18 mouse cellular contexts compared by ENCODE assay signal in genomic region chr6:92749420-92749819, GRCm38 (mm10). TPM values are rescaled to one million over a fixed set of nuclear protein-coding genes. Genes with fewer than 3 reads are reported as not detected.
DNase-seq lines count a peak whose midpoint lies in the region.
"Had no signal": no experiment of that assay in that cellular context is flagged by ENCODE, and none has a peak within 500 bp of the region (broad histone marks: within the 10 kb centered on the region; RNA-seq: fewer than 3 reads in every experiment).

No protein-coding gene starts in this region.

- intact Hi-C loops in left cerebral cortex, postnatal 14 days (cut with DNase I), result no loop called here

- DNase-seq in adrenal gland, postnatal 10 days, result peak; percentile 32
- DNase-seq in adrenal gland, adult 8-10 months, result no peak
- DNase-seq in gastrocnemius, adult 18-20 months (ENCODE audit: low spot score), result peak; percentile 55
- no peak for DNase-seq in gastrocnemius, postnatal 10 days
- peak; percentile 44 to 46 for DNase-seq in left cerebral cortex, postnatal 14 days (ENCODE audit: low spot score in 2 of 2)
- no peak for DNase-seq in left cerebral cortex, adult 11 months (ENCODE audit: low spot score)
- peak; percentile 12 for DNase-seq in right cerebral cortex, postnatal 25 days
- no peak for DNase-seq in cerebellum, adult 18-20 months
- DNase-seq: cerebellum, adult 2 months; cerebellum, postnatal 25 days; embryo, embryonic 11 days; heart, adult 11 months; heart, postnatal 14 days; kidney, postnatal 25 days; liver, postnatal 0 days; retina, postnatal 1 day; thymus, adult 18-20 months; thymus, postnatal 36 days had no signal

RNA-seq across cellular contexts. Expression of gene Prickle2, which starts 43.5 kb away (rescaled TPM):
- total RNA-seq in adrenal gland, postnatal 10 days (2021), result 10 to 100 TPM in 1 of 2 experiments, 1 to 10 TPM in 1; 6.5 to 10.3 TPM
- total RNA-seq in adrenal gland, adult 8-10 months (2022), result 10 to 100 TPM; 10.7 to 14.3 (median 12.0) TPM
- 1 to 10 TPM; 1.1 to 1.6 TPM for total RNA-seq in gastrocnemius, adult 18-20 months (2021)
- 1 to 10 TPM; 7.1 to 7.4 TPM for total RNA-seq in gastrocnemius, postnatal 10 days (2021)
- 100 to 1,000 TPM; 184 to 211 TPM for total RNA-seq in left cerebral cortex, postnatal 14 days (2021)

Comparison
In these comparisons a context has a peak if more than half of its experiments do, and no peak if none do; other contexts are left out.
1. DNase-seq: peak in adrenal gland, postnatal 10 days (single experiment), gastrocnemius, adult 18-20 months (single experiment), left cerebral cortex, postnatal 14 days (2 of 2) and right cerebral cortex, postnatal 25 days (single experiment); none in adrenal gland, adult 8-10 months (single experiment), gastrocnemius, postnatal 10 days (single experiment), left cerebral cortex, adult 11 months (single experiment) and cerebellum, adult 18-20 months (0 of 2).
2. RNA of gene Prickle2, which starts 43.5 kb away (total RNA-seq): 184 to 211 TPM in left cerebral cortex, postnatal 14 days; 10.7 to 14.3 TPM in adrenal gland, adult 8-10 months, 6.5 to 10.3 TPM in adrenal gland, postnatal 10 days, 7.1 to 7.4 TPM in gastrocnemius, postnatal 10 days and 1.1 to 1.6 TPM in gastrocnemius, adult 18-20 months; every median in the first group is over 10 times any median in the second.